Mouse (Mus musculus) midbrain, embryonic 16.5 days (tissue): ENCODE data around the gene Gstp1. TPM values are rescaled to one million over a fixed set of nuclear protein-coding genes. Genes with fewer than 3 reads are reported as not detected.

ENCODE experiments used
- polyA plus RNA-seq: library from polyadenylated mRNA; unstranded; fragments of >200 nt; fragmentation: Nextera tagmentation; extraction: Ambion mirVana; gene quantifications from 2 replicates; pipeline ENCODE4 v1.2.1, GENCODE M21; 2015

Gene Gstp1
- polyA plus RNA-seq, 1 experiment from 2014 or later: 577 TPM

Other genes with a start within 250 kb of the Gstp1 start
- 56.1 and 61.8 TPM in 2 replicates for gene Chka, start 186.2 kb downstream of the Gstp1 start, polyA plus RNA-seq
- 12.5 and 12.6 TPM in 2 replicates for gene Tcirg1, start 130.9 kb downstream of the Gstp1 start, polyA plus RNA-seq
- gene Ndufs8, start 125.2 kb downstream of the Gstp1 start, polyA plus RNA-seq: 229 and 245 TPM in 2 replicates
- gene Aldh3b1, start 108.2 kb downstream of the Gstp1 start, polyA plus RNA-seq: 1.8 and 2.0 TPM in 2 replicates
- gene Unc93b1, start 102.8 kb downstream of the Gstp1 start, polyA plus RNA-seq: 9.7 and 9.9 TPM in 2 replicates
- gene Aldh3b3, start 79.3 kb downstream of the Gstp1 start, polyA plus RNA-seq: not detected in 2 replicates
- 0.60 and 0.82 TPM in 2 replicates for gene Aldh3b2, start 65.7 kb downstream of the Gstp1 start, polyA plus RNA-seq
- gene Acy3, start 51.4 kb downstream of the Gstp1 start, polyA plus RNA-seq: 1.0 and 1.8 TPM in 2 replicates
- not detected in 2 replicates for gene Tbx10, start 45.2 kb downstream of the Gstp1 start, polyA plus RNA-seq
- gene Nudt8, start 37.4 kb downstream of the Gstp1 start, polyA plus RNA-seq: 24.5 and 28.8 TPM in 2 replicates
- gene Gm49405, start 37.4 kb downstream of the Gstp1 start, polyA plus RNA-seq: 6.4 and 6.6 TPM in 2 replicates
- gene Doc2g, start 34.7 kb downstream of the Gstp1 start, polyA plus RNA-seq: 8.1 and 9.2 TPM in 2 replicates
- gene Ndufv1, start 25.2 kb downstream of the Gstp1 start, polyA plus RNA-seq: 234 and 247 TPM in 2 replicates
- 1.3 and 5.2 TPM in 2 replicates for gene Gstp2, start 8.0 kb upstream of the Gstp1 start, polyA plus RNA-seq
- not detected in 2 replicates for gene Gstp3, start 21.6 kb upstream of the Gstp1 start, polyA plus RNA-seq
- 0.44 TPM in 1 of 2 replicates, not detected in the other for gene Cabp2, start 43.6 kb upstream of the Gstp1 start, polyA plus RNA-seq
- 83.1 and 83.2 TPM in 2 replicates for gene Cdk2ap2, start 59.2 kb upstream of the Gstp1 start, polyA plus RNA-seq
- 105 and 113 TPM in 2 replicates for gene Pitpnm1, start 62.0 kb upstream of the Gstp1 start, polyA plus RNA-seq
- 92.9 and 102 TPM in 2 replicates for gene Aip, start 87.9 kb upstream of the Gstp1 start, polyA plus RNA-seq
- gene Gpr152, start 101.8 kb upstream of the Gstp1 start, polyA plus RNA-seq: 0.09 TPM in 1 of 2 replicates, not detected in the other
- 0.24 and 0.48 TPM in 2 replicates for gene Cabp4, start 106.0 kb upstream of the Gstp1 start, polyA plus RNA-seq
- gene Coro1b, start 110.6 kb upstream of the Gstp1 start, polyA plus RNA-seq: 102 and 119 TPM in 2 replicates
- 0.28 TPM in 1 of 2 replicates, not detected in the other for gene Ptprcap, start 115.6 kb upstream of the Gstp1 start, polyA plus RNA-seq
- 52.7 and 58.0 TPM in 2 replicates for gene Rps6kb2, start 125.4 kb upstream of the Gstp1 start, polyA plus RNA-seq
- 5.2 and 6.7 TPM in 2 replicates for gene Carns1, start 137.5 kb upstream of the Gstp1 start, polyA plus RNA-seq
- 0.58 and 0.67 TPM in 2 replicates for gene Tbc1d10c, start 153.3 kb upstream of the Gstp1 start, polyA plus RNA-seq
- 520 and 542 TPM in 2 replicates for gene Ppp1ca, start 154.1 kb upstream of the Gstp1 start, polyA plus RNA-seq
- gene Rad9a, start 163.7 kb upstream of the Gstp1 start, polyA plus RNA-seq: 24.1 and 25.0 TPM in 2 replicates
- gene Clcf1, start 176.3 kb upstream of the Gstp1 start, polyA plus RNA-seq: 0.40 and 0.68 TPM in 2 replicates
- gene AC109138.7, start 176.4 kb upstream of the Gstp1 start, polyA plus RNA-seq: not detected in 2 replicates
- 18.5 and 19.2 TPM in 2 replicates for gene Pold4, start 193.9 kb upstream of the Gstp1 start, polyA plus RNA-seq
- gene Ssh3, start 231.2 kb upstream of the Gstp1 start, polyA plus RNA-seq: 14.7 and 19.6 TPM in 2 replicates
- gene Ankrd13d, start 245.2 kb upstream of the Gstp1 start, polyA plus RNA-seq: 55.6 and 65.7 TPM in 2 replicates